Mouse (Mus musculus): ENCODE measurements at regions not wholly inside any gene's neighbourhood (a gene's known extent, or its start where the extent isn't known, plus 50 kb on each side); places are given as distances from the start of the nearest gene placed in this dataset.
"Not testable (repeated sequence)": the region's sequence is repeated elsewhere in the genome, so short reads cannot be mapped to it uniquely, and the experiment has no call there.

DNA sequence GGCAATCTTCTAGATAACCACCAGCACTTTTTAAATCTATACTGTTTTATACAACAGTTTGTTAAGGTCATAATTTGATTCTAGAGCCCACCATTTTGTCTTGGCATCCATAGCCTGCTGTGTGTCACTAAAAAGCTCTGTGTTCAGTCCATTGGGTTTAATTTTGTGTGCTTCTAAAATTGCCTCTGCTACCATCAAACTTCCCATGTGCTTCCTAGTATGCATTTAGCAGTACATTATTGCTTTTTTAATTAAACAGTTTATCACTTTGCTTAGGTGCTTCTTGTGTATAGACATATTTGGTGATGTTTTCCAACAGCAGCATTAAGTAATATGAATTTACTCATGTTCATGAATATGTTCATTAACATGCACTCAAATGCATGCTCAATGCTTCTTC, 102.4 kb upstream of the Egfr start:
- no peak for DNase-seq

DNA sequence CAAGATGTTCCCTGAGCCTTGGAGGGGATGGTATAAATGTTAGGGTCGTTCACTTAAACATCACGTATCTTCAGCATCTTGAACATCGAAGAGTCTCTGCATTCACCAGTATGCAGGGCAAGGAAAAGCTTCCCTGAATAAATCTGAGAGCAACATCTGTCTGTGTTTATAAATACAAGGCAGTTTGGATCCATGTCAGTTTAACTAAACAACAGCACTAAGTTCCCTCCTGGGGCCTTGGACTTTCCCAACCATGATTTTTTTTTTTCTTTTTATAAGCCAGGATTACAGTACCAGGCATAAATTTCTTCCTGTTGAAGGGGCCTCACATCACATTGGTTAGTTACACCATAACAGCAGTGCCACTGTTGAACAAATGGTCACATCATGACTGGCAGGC, 88.2 kb upstream of the Egfr start:
- DNase-seq = no peak

DNA sequence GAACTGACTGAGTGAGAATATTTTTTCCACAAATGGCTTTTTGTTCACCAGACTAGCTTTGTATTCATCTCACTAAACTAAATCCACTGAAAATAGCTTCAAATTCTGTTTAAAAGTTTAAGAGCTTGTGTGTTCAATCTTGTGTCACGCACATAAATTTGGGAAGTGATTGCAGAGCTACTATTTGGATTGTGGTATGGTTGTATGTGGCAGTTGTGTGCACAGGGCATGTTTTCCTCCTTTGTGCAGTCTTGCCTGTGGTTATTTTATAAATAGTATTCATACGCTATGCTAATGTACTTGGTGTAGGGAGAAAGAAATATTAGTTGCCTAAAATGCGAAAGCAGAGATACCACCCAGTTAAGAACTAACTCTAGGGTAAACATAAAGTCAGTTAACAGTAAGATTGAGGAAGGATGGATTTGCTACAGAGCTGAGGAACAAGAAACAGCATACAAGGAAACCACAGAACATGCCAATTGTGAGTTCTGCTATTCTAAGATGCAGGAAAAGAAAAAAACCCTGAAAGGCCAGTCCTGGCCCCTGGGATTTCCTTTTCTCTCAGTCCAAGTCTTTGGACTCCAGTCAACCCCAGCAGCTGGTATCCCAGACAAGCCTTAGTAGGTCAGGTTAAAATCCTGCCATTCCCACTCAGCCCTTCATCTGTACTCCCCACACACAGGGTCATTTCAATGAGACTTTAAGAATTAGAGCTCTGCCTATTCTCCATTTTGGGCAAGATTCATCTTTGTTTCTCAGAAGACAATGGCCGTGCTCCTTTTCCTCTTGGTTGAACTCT, 82.4 kb upstream of the Egfr start:
- DNase-seq = no peak

DNA sequence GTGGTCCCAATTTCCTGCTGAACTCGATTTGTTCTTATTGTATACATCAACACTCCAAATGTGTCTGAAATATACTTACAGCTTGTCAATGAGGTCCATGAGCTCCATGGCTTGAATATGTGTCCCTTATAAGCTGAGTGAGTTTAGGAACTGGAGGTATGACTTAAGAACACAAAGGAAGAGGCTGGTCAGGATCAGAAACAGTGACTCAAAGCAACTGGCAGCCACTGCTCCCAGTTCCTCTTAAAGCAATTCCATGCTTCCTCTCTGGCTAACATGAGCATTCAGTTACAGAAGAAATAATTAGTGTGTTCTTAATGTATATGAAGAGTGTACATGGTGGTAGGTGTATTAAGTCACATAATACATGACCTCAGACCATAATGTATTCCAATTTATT, 81.7 kb upstream of the Egfr start:
- DNase-seq = no peak

DNA sequence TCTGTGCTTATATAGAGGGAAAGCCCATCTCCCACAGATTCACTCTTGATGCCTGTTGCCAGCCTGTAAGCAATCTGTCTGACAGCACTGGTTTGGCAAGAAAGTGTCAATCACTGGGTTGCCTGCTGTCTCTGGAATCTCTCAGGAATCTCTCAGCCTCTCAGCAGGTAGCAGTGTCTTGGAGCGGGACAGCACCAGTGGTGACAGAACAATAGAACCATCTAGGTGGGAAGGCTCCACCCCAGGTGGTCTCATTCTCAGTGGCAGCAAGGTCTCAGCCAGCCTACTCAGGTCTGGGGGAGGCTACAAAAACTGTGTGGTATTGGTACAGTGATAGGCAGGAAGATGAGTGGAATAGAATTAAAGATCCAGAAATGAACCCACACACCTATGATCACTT, 76.1 kb upstream of the Egfr start:
- not testable (repeated sequence) for DNase-seq

- DNase-seq = no peak
Observed at GRCm38 (mm10) chr11:16683538-16683937, 68.5 kb upstream of the Egfr start.

DNA sequence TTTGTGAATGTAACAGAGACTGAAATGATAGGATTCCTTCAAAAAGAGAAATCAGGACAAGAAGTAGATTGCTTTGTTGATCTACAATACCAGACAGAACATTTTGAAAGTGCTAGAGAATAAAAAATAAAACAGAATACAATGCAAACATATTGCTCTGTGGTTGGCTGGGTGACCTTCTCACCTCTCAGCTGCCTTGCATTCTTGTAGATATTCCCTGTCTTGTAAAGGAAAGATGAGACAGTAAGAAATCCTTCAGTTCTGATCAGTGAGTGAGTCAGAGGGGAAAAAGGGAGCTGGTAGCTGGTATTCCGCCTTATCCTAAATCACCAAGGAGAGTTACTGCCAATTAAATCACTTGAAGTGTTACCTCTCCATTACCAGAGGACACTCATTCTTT, 56.4 kb upstream of the Egfr start:
- DNase-seq = no peak

DNA sequence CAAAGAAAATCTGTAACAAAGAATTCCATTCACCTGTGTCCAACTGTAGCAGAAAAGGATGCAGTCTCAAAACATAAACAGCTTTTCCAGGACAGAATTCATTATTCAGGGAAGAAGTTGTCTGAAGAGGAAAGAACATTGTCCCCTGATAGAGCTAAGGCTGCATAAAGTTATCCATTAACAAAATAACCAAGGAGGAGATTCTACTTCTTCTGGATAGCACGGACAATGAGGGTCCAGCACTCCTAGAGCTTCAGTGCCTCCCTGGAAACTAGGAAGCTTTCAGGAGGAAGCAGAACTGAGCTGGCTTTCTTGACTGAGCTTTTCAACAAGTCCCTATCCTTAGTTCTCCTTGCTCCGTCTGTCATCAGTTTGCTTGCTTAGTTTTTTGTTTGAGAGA, 55.2 kb upstream of the Egfr start:
- no peak for DNase-seq

DNA sequence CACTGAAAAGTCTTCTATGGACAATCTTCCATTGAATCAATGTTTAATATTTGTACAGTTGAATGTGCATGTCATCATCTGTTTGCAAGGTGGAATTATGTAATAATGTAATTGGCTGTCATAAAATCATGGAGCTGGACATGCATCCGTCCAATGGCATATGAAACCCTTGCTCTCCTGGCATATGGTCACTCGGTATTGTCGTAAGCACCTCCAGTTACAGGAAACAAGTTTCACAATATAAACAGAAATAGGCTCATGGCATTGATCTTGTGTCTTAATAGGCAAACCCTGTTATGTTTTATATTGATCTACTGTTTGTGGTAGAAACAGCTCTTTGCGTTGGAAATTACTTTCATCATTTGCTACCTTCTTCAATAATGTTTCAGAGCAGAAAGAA, 50.2 kb upstream of the Egfr start:
- DNase-seq = no peak

Data from spleen, adult 18-20 months (tissue).